Mouse (Mus musculus) hindbrain, embryonic 15.5 days (tissue): Measurements from ENCODE around the gene St14. TPM values are rescaled to one million over a fixed set of nuclear protein-coding genes. Genes with fewer than 3 reads are reported as not detected.

ENCODE experiments used
- ATAC-seq: fragments of 200-750 bp; cut with Nextera tagmentation; 2 replicates; pipeline ENCODE4 v1.8.0; 2017; ENCODE audit warnings: low read depth, moderate number of reproducible peaks, moderate TSS enrichment; ENCODE audit not compliant: low FRiP score
- H3K27ac ChIP-seq: fragments of 300-500 bp; sonication (generic); replicated peaks from 2 replicates; pipeline ENCODE4 v1.5.1; 2015; ENCODE audit warnings: mild to moderate bottlenecking, inconsistent platforms
- H3K27me3 ChIP-seq: fragments of 300-500 bp; sonication (generic); 2 replicates; pipeline ENCODE4 v1.6.1; 2015; ENCODE audit warnings: control low read depth, inconsistent platforms
- H3K36me3 ChIP-seq: fragments of 300-500 bp; sonication (generic); 2 replicates; pipeline ENCODE4 v1.6.1; 2015; ENCODE audit warnings: control low read depth, inconsistent platforms
- H3K4me1 ChIP-seq: fragments of 300-500 bp; sonication (generic); replicated peaks from 2 replicates; pipeline ENCODE4 v1.6.1; 2015; ENCODE audit warnings: control low read depth, inconsistent platforms
- H3K4me2 ChIP-seq: fragments of 300-500 bp; sonication (generic); 2 replicates; pipeline ENCODE4 v1.6.1; 2015; ENCODE audit warnings: moderate library complexity, mild to moderate bottlenecking, inconsistent platforms
- H3K4me3 ChIP-seq: fragments of 300-500 bp; sonication (generic); 2 replicates; pipeline ENCODE4 v1.5.1; 2015; ENCODE audit warnings: mild to moderate bottlenecking, inconsistent platforms
- H3K9ac ChIP-seq: fragments of 300-500 bp; sonication (generic); 2 replicates; pipeline ENCODE4 v1.6.1; 2015; ENCODE audit warnings: inconsistent platforms
- H3K9me3 ChIP-seq: fragments of 300-500 bp; sonication (generic); 2 replicates; pipeline ENCODE4 v1.6.1; 2016; ENCODE audit warnings: control low read depth, inconsistent platforms
- WGBS: fragments of 180-500 bp; shearing (Covaris S2); methylation state at CpG from one replicate; pipeline ENCODE4 v1.1.7; 2015; 5-methylcytosine and 5-hydroxymethylcytosine counted together
- polyA plus RNA-seq: library from polyadenylated mRNA; unstranded; fragments of >200 nt; fragmentation: Nextera tagmentation; extraction: Ambion mirVana; gene quantifications from 2 replicates; pipeline ENCODE4 v1.2.1, GENCODE M21; 2015

The St14 gene
- polyA plus RNA-seq, 1 experiment from 2014 or later, result 0.91 TPM

DNA sequence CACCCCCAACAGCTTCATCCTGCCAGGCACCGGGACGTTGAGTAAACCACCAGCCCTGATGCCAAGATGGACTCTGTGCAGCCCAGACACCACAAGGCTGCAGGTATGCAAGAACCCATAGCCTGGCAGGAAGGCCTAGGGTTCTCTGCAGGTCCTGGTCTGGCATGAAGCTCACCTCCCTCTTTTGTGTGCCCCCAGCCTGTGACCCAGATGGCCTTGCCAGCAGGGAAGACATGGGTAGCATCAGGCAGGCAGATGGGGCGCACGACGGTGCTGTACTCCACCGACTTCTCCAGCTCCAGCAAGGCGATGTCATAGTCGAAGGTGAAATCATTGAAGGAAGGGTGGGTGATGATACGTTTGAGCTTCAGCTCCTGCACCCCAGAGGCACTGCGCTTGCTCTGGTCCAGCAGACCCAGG, 40.5 kb downstream of the St14 start:
- H3K4me3 ChIP-seq, result no peak overlapping the region
- no peak for ATAC-seq
- no peak overlapping the region for H3K4me2 ChIP-seq
- H3K4me1 ChIP-seq, result no peaks in the 10 kb centered on the region
- no peaks in the 10 kb centered on the region for H3K27me3 ChIP-seq
- H3K36me3 ChIP-seq, result no peaks in the 10 kb centered on the region
- no peak overlapping the region for H3K27ac ChIP-seq
- no peak overlapping the region for H3K9ac ChIP-seq
- WGBS, result 93% methylated on average over 10 of the region's 10 CpGs
- no peaks in the 10 kb centered on the region for H3K9me3 ChIP-seq

- Histone ChIP-seq H3K9ac (no peak overlapping the region), H3K27ac (no peak overlapping the region), H3K4me3 (no peak overlapping the region), H3K4me1 (no peaks in the 10 kb centered on the region), H3K27me3 (no peaks in the 10 kb centered on the region), H3K4me2 (no peak overlapping the region), H3K36me3 (no peaks in the 10 kb centered on the region), H3K9me3 (no peaks in the 10 kb centered on the region)
- ATAC-seq, result no peak
- 80% methylated on average over 29 of the region's 29 CpGs for WGBS
Observed at GRCm38 (mm10) chr9:31090081-31091023, 41.3 kb downstream of the St14 start.

GRCm38 (mm10) chr9:31089541-31089940, 42.1 kb downstream of the St14 start:
- Histone ChIP-seq H3K9me3 (no peaks in the 10 kb centered on the region), H3K27ac (no peak overlapping the region), H3K4me3 (no peak overlapping the region), H3K36me3 (no peaks in the 10 kb centered on the region), H3K4me2 (no peak overlapping the region), H3K4me1 (no peaks in the 10 kb centered on the region), H3K27me3 (no peaks in the 10 kb centered on the region), H3K9ac (no peak overlapping the region)
- ATAC-seq, result no peak
- WGBS, result 82% methylated on average over 9 of the region's 9 CpGs

GRCm38 (mm10) chr9:31088883-31089282, 42.8 kb downstream of the St14 start:
- 85% methylated on average over 4 of the region's 4 CpGs for WGBS
- no peaks in the 10 kb centered on the region for H3K27me3 ChIP-seq

DNA sequence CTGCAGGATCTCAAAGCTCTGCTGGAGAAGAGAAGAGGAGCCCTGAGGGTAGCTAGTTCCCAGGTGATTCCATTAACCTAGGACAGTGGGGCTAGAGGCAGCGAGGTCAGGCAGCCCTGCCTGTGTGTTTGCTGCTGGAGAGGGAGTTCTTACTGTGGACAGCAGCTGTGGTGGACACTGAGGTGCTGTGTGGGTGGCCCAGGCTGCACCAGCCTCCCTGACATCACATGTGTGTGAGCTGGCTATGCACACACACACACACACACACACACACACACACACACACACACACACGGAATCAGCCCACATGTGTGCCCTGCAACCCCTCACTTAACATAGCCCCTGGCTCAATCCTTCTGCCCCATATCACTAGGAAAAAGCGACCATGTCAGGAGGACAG, 43.5 kb downstream of the St14 start:
- 73% methylated on average over 3 of the region's 3 CpGs for WGBS
- 0 out of 2 replicates have a peak, but pooled peaks cover 2% of the 10 kb centered on the region for H3K27me3 ChIP-seq
- no peaks in the 10 kb centered on the region for H3K9me3 ChIP-seq
- H3K9ac ChIP-seq, result no peak overlapping the region
- no peaks in the 10 kb centered on the region for H3K36me3 ChIP-seq
- H3K4me1 ChIP-seq, result no peaks in the 10 kb centered on the region
- no peak for ATAC-seq
- H3K4me3 ChIP-seq, result no peak overlapping the region
- H3K4me2 ChIP-seq, result no peak overlapping the region
- no peak overlapping the region for H3K27ac ChIP-seq

More at GRCm38 (mm10) chr9:31088883-31089282, 42.8 kb downstream of the St14 start:
- ATAC-seq, result no peak
- Histone ChIP-seq H3K9me3 (no peaks in the 10 kb centered on the region), H3K9ac (no peak overlapping the region), H3K36me3 (no peaks in the 10 kb centered on the region), H3K4me2 (no peak overlapping the region), H3K4me3 (no peak overlapping the region), H3K27ac (no peak overlapping the region), H3K4me1 (no peaks in the 10 kb centered on the region)

DNA sequence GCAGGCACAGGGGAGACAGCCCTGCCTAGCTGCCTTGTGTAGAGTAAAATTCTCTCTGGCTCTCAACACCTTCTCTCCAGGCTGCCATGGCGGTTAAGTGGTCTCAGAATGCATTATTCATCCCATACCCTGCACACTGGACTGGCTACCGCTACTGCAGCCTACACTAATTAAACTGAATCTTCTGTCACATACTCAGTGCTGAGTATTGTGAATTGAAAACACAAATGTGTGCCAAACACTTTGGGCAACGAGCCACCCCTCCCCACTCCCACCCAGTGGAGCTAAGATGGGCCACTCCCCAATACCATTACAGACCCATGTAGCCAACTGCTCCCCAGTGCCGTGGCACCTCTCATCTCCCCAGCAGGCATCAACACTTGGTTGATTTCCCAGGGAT, 44.2 kb downstream of the St14 start:
- 62% methylated on average over 4 of the region's 4 CpGs for WGBS
- no peaks in the 10 kb centered on the region for H3K36me3 ChIP-seq
- 0 out of 2 replicates have a peak, but pooled peaks cover 2% of the 10 kb centered on the region for H3K27me3 ChIP-seq
- H3K4me2 ChIP-seq, result no peak overlapping the region
- no peak overlapping the region for H3K27ac ChIP-seq
- no peak for ATAC-seq
- no peak overlapping the region for H3K9ac ChIP-seq
- H3K4me3 ChIP-seq, result no peak overlapping the region
- no peaks in the 10 kb centered on the region for H3K9me3 ChIP-seq
- H3K4me1 ChIP-seq, result no peaks in the 10 kb centered on the region

DNA sequence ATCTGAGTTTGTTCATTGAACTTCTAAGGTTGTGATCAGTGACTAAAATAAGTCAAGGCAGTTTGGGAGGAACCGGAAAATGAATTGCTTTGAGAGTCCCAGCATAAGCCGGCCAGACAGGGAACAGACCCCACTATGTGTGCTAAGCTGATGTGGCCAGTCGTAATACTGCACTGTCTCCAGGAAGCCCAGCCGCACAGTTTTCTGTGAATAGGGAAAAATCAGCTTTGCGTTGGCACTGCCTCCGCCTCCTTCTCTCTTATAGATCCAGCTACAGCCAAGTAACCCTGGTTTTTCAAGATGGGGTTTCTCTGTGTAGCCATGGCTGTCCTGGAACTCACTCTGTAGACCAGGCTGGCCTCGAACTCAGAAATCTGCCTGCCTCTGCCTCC, 44.9 kb downstream of the St14 start:
- Histone ChIP-seq H3K27me3 (0 out of 2 replicates have a peak, but pooled peaks cover 2% of the 10 kb centered on the region), H3K9me3 (no peaks in the 10 kb centered on the region), H3K27ac (no peak overlapping the region), H3K4me3 (no peak overlapping the region), H3K36me3 (no peaks in the 10 kb centered on the region), H3K4me2 (no peak overlapping the region), H3K4me1 (peaks cover 5% of the 10 kb centered on the region), H3K9ac (no peak overlapping the region)
- ATAC-seq, result no peak
- 82% methylated on average over 7 of the region's 7 CpGs for WGBS

DNA sequence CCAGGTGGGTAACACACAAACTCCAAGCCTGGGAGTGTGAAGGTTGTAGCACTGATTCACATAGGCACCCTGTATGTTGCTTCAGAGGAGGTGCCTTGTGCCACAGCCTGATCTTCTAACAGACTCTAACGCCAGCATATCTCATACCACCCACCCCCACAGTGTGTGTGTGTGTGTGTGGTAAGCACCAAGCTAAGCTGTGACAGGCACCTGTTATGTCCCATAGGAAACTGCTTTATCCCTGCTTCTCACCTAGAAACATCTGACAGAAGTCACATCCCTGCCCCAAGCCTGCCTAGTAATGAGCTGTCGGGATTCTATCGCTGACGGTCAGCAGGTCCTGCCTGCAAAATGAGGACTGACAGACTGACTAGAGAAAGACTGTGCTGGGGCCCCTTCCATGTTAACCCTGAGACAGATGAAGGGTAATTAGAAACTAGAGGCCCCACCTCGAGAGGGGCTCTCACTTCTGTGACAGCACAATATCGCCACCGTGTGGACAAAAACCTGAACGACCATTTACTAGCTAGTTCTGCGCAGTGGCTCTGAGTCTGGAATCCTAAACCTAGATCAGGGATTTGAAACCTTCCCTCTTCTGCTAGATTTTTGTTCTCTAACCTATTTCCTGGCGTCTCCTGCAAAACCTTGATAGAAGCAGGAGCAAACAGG, 45.4 kb downstream of the St14 start:
- no peak overlapping the region for H3K27ac ChIP-seq
- H3K4me3 ChIP-seq, result no peak overlapping the region
- H3K36me3 ChIP-seq, result no peaks in the 10 kb centered on the region
- 23% methylated on average over 10 of the region's 10 CpGs for WGBS
- peak; percentile 45 for ATAC-seq
- H3K27me3 ChIP-seq, result 0 out of 2 replicates have a peak, but pooled peaks cover 2% of the 10 kb centered on the region
- no peak overlapping the region for H3K4me2 ChIP-seq
- H3K9me3 ChIP-seq, result no peaks in the 10 kb centered on the region
- no peak overlapping the region for H3K9ac ChIP-seq
- H3K4me1 ChIP-seq, result peaks cover 5% of the 10 kb centered on the region

DNA sequence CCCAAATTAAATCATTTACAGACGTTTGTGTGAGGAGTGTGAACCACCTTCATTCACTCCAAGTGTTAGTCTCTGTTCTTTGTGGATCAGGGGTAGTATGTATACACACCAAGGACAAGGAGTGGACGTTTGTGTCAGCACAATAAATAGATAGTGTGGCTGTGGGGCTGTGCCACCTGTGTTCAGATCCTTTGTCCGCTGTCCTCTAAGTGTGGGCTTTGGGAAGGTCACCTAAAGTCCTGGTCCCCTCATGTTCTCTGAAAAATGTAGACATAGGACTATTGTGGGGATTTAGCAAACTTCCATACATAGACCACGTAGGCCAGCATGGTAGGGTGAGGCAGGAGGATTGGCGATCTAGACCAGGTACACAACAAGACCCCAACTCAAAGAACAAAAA, 46.1 kb downstream of the St14 start:
- peaks cover 5% of the 10 kb centered on the region for H3K4me1 ChIP-seq
- H3K27me3 ChIP-seq, result 0 out of 2 replicates have a peak, but pooled peaks cover 2% of the 10 kb centered on the region
- H3K36me3 ChIP-seq, result no peaks in the 10 kb centered on the region
- no peak overlapping the region for H3K9ac ChIP-seq
- H3K4me3 ChIP-seq, result no peak overlapping the region
- no peaks in the 10 kb centered on the region for H3K9me3 ChIP-seq
- no peak overlapping the region for H3K4me2 ChIP-seq
- WGBS, result 78% methylated on average over 5 of the region's 5 CpGs
- no peak overlapping the region for H3K27ac ChIP-seq
- no peak for ATAC-seq

GRCm38 (mm10) chr9:31082771-31083170, 48.9 kb downstream of the St14 start:
- 0 out of 2 replicates have a peak, but pooled peaks cover 2% of the 10 kb centered on the region for H3K27me3 ChIP-seq
- no peak overlapping the region for H3K4me2 ChIP-seq
- H3K4me1 ChIP-seq, result peaks cover 5% of the 10 kb centered on the region
- no peaks in the 10 kb centered on the region for H3K36me3 ChIP-seq
- no peak overlapping the region for H3K27ac ChIP-seq
- H3K9me3 ChIP-seq, result no peaks in the 10 kb centered on the region
- no peak overlapping the region for H3K9ac ChIP-seq
- WGBS, result 72% methylated on average over 6 of the region's 6 CpGs
- no peak for ATAC-seq
- no peak overlapping the region for H3K4me3 ChIP-seq

DNA sequence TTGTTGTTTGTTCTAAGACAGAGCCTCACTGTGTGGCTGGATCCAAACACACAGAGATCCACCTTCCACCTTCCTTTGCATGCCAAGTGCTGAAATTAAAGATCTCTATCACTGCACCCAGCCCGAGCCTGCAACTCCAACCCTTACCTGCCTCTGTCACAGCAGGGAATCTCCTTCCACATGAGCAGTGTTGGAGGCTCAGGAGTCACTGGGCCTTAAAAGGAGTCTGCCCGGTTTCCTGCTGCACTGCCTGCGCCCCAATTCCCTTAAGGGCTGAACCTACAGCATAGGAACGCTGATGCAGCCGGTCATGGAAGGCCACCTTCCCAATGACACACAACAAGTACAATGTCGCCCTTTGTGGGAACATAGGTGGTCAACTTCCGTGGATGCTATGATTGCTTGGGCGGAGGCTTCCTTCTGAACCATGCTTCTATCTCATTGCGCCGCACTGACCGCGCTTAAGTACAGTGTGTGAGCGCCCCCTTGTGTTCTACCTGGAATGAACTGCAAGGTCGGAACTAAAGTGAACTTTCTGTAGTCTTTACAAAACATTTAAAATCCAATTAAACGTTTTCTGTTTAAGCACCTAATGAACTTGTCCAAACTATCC, 49.5 kb downstream of the St14 start:
- Histone ChIP-seq H3K4me1 (peaks cover 5% of the 10 kb centered on the region), H3K9ac (peak overlapping the region; percentile 39), H3K4me2 (peak overlapping the region; percentile 52), H3K4me3 (peak overlapping the region; percentile 29), H3K36me3 (no peaks in the 10 kb centered on the region), H3K27ac (no peak overlapping the region), H3K27me3 (0 out of 2 replicates have a peak, but pooled peaks cover 2% of the 10 kb centered on the region), H3K9me3 (no peaks in the 10 kb centered on the region)
- peak; percentile 69 for ATAC-seq
- WGBS, result 6% methylated on average over 15 of the region's 15 CpGs

GRCm38 (mm10) chr9:31080726-31081125, 50.9 kb downstream of the St14 start:
- Histone ChIP-seq H3K4me2 (no peak overlapping the region), H3K36me3 (no peaks in the 10 kb centered on the region), H3K4me3 (no peak overlapping the region), H3K9ac (no peak overlapping the region), H3K27me3 (0 out of 2 replicates have a peak, but pooled peaks cover 2% of the 10 kb centered on the region), H3K27ac (no peak overlapping the region), H3K9me3 (no peaks in the 10 kb centered on the region), H3K4me1 (peaks cover 5% of the 10 kb centered on the region)
- 81% methylated on average over 6 of the region's 6 CpGs for WGBS
- ATAC-seq, result no peak
